Mouse (Mus musculus): Measurements from ENCODE around the gene Cyp1a2. TPM values are rescaled to one million over a fixed set of nuclear protein-coding genes. Genes with fewer than 3 reads are reported as not detected.

The Cyp1a2 gene
- total RNA-seq, 1 experiment = 0.67 TPM

DNA sequence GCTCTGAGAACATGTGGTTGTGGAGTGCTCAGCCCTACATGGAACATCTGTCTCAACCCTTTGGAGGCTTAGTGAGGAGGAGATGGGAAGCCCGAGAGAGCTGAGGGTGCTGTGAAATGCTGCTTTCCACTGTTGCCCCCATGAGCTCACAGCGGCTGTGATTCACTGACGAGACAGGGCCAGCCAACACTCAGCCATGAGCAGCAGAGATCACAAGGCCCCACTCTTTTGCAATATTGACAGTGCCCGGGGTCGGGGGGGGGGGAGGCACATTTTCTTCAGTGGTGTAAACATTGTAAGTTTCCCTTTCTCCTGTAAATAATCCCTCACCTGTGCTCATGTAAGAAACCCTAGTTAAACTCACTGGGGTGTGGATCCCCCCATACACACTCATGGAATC lies 12.0 kb downstream of the Cyp1a2 start:
- DNase-seq (ENCODE audit: low read depth, low spot score) = no peak
- H3K9ac ChIP-seq (ENCODE audit: insufficient read depth, low read depth, low read length, poor library complexity, severe bottlenecking) = no peak overlapping the region
- in situ Hi-C loops (cut with MboI; ENCODE audit: low sequenced_read_pairs in 2 of 2, unreplicated experiment in 2 of 2) = no loop called here
- TF ChIP-seq CHD2 (IDR thresholded peaks at IDR 0.05; ENCODE audit: low read depth, low read length) = no peak
- TF ChIP-seq HCFC1 (IDR thresholded peaks at IDR 0.05; ENCODE audit: borderline replicate concordance, insufficient read depth, low read length) = no peak
- TF ChIP-seq MAFK (IDR thresholded peaks at IDR 0.05; ENCODE audit: insufficient read depth, low read depth, low read length) = no peak
- no peak for TF ChIP-seq ZNF384 (IDR thresholded peaks at IDR 0.05; ENCODE audit: low read depth, low read length)
- no peak for TF ChIP-seq ZC3H11A (IDR thresholded peaks at IDR 0.05; ENCODE audit: borderline replicate concordance, low read depth, low read length)
- H3K4me3 ChIP-seq (ENCODE audit: insufficient read depth in 1 of 2, low read depth in 1 of 2, low read length in 2 of 2, poor library complexity in 1 of 2, severe bottlenecking in 1 of 2) = no peak overlapping the region
- no peaks in the 10 kb centered on the region for H3K36me3 ChIP-seq (ENCODE audit: control insufficient read depth, insufficient read depth, low read length, poor library complexity, severe bottlenecking)
- H3K27ac ChIP-seq (ENCODE audit: insufficient read depth, low read depth, low read length, poor library complexity, severe bottlenecking) = no peak overlapping the region
- H3K9me3 ChIP-seq (ENCODE audit: control insufficient read depth, insufficient read depth, low read depth, low read length) = no peaks in the 10 kb centered on the region
- peaks cover 0 to 2% of the 10 kb centered on the region in 2 experiments; a peak in 1 of 4 replicates for H3K4me1 ChIP-seq (ENCODE audit: control insufficient read depth in 2 of 2, insufficient read depth in 2 of 2, low read length in 2 of 2, poor library complexity in 1 of 2)

- H3K27ac ChIP-seq (ENCODE audit: insufficient read depth, low read depth, low read length, poor library complexity, severe bottlenecking) = no peak overlapping the region
- no peaks in the 10 kb centered on the region for H3K36me3 ChIP-seq (ENCODE audit: control insufficient read depth, insufficient read depth, low read length, poor library complexity, severe bottlenecking)
- DNase-seq (ENCODE audit: low read depth, low spot score) = no peak
- no peak overlapping the region for H3K4me3 ChIP-seq (ENCODE audit: insufficient read depth in 1 of 2, low read depth in 1 of 2, low read length in 2 of 2, poor library complexity in 1 of 2, severe bottlenecking in 1 of 2)
- in situ Hi-C loops (cut with MboI; ENCODE audit: low sequenced_read_pairs in 2 of 2, unreplicated experiment in 2 of 2) = no loop called here
- TF ChIP-seq HCFC1 (IDR thresholded peaks at IDR 0.05; ENCODE audit: borderline replicate concordance, insufficient read depth, low read length) (no peak), ZNF384 (IDR thresholded peaks at IDR 0.05; ENCODE audit: low read depth, low read length) (no peak), CHD2 (IDR thresholded peaks at IDR 0.05; ENCODE audit: low read depth, low read length) (no peak), MAFK (IDR thresholded peaks at IDR 0.05; ENCODE audit: insufficient read depth, low read depth, low read length) (no peak), ZC3H11A (IDR thresholded peaks at IDR 0.05; ENCODE audit: borderline replicate concordance, low read depth, low read length) (no peak)
- peaks cover 0 to 2% of the 10 kb centered on the region in 2 experiments; a peak in 1 of 4 replicates for H3K4me1 ChIP-seq (ENCODE audit: control insufficient read depth in 2 of 2, insufficient read depth in 2 of 2, low read length in 2 of 2, poor library complexity in 1 of 2)
- H3K9ac ChIP-seq (ENCODE audit: insufficient read depth, low read depth, low read length, poor library complexity, severe bottlenecking) = no peak overlapping the region
- no peaks in the 10 kb centered on the region for H3K9me3 ChIP-seq (ENCODE audit: control insufficient read depth, insufficient read depth, low read depth, low read length)
Observed at GRCm38 (mm10) chr9:57671037-57671436, 12.5 kb downstream of the Cyp1a2 start.

DNA sequence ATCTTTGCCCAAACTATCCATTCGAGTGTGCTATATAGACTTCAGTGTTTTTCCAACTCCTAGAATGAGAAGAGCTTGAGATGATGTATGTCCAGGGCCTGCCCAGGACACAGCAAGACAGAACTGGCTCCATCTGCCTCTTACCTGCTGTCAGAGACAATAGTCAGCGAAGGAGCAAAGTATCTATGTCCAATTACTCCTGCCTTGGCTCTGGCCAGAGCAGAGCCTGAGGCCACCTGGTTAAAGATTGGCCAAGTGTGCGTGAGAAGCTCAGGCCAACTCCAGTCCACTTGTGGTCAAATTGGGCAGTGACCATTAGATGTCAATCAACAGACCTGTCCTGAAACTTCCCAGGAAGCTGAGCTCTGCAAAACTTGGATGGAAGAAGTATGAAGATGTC lies 13.9 kb downstream of the Cyp1a2 start:
- H3K9me3 ChIP-seq (ENCODE audit: control insufficient read depth, insufficient read depth, low read depth, low read length) = no peaks in the 10 kb centered on the region
- H3K36me3 ChIP-seq (ENCODE audit: control insufficient read depth, insufficient read depth, low read length, poor library complexity, severe bottlenecking) = no peaks in the 10 kb centered on the region
- H3K4me3 ChIP-seq (ENCODE audit: insufficient read depth in 1 of 2, low read depth in 1 of 2, low read length in 2 of 2, poor library complexity in 1 of 2, severe bottlenecking in 1 of 2) = no peak overlapping the region
- peaks cover 0 to 2% of the 10 kb centered on the region in 2 experiments; a peak in 1 of 4 replicates for H3K4me1 ChIP-seq (ENCODE audit: control insufficient read depth in 2 of 2, insufficient read depth in 2 of 2, low read length in 2 of 2, poor library complexity in 1 of 2)
- DNase-seq (ENCODE audit: low read depth, low spot score) = no peak
- H3K27ac ChIP-seq (ENCODE audit: insufficient read depth, low read depth, low read length, poor library complexity, severe bottlenecking) = no peak overlapping the region
- no peak overlapping the region for H3K9ac ChIP-seq (ENCODE audit: insufficient read depth, low read depth, low read length, poor library complexity, severe bottlenecking)
- TF ChIP-seq ZC3H11A (IDR thresholded peaks at IDR 0.05; ENCODE audit: borderline replicate concordance, low read depth, low read length) (no peak), HCFC1 (IDR thresholded peaks at IDR 0.05; ENCODE audit: borderline replicate concordance, insufficient read depth, low read length) (no peak), ZNF384 (IDR thresholded peaks at IDR 0.05; ENCODE audit: low read depth, low read length) (no peak), MAFK (IDR thresholded peaks at IDR 0.05; ENCODE audit: insufficient read depth, low read depth, low read length) (no peak), CHD2 (IDR thresholded peaks at IDR 0.05; ENCODE audit: low read depth, low read length) (no peak)
- in situ Hi-C loops (cut with MboI; ENCODE audit: low sequenced_read_pairs in 2 of 2, unreplicated experiment in 2 of 2) = no loop called here

GRCm38 (mm10) chr9:57668277-57668676 lies 15.2 kb downstream of the Cyp1a2 start:
- Histone ChIP-seq H3K4me3 (ENCODE audit: insufficient read depth in 1 of 2, low read depth in 1 of 2, low read length in 2 of 2, poor library complexity in 1 of 2, severe bottlenecking in 1 of 2) (no peak overlapping the region), H3K4me1 (ENCODE audit: control insufficient read depth in 2 of 2, insufficient read depth in 2 of 2, low read length in 2 of 2, poor library complexity in 1 of 2) (peaks cover 0 to 2% of the 10 kb centered on the region in 2 experiments; a peak in 1 of 4 replicates), H3K27ac (ENCODE audit: insufficient read depth, low read depth, low read length, poor library complexity, severe bottlenecking) (no peak overlapping the region), H3K9ac (ENCODE audit: insufficient read depth, low read depth, low read length, poor library complexity, severe bottlenecking) (no peak overlapping the region), H3K9me3 (ENCODE audit: control insufficient read depth, insufficient read depth, low read depth, low read length) (no peaks in the 10 kb centered on the region), H3K36me3 (ENCODE audit: control insufficient read depth, insufficient read depth, low read length, poor library complexity, severe bottlenecking) (no peaks in the 10 kb centered on the region)
- in situ Hi-C loops (cut with MboI; ENCODE audit: low sequenced_read_pairs in 2 of 2, unreplicated experiment in 2 of 2) = no loop called here
- no peak for TF ChIP-seq CHD2 (IDR thresholded peaks at IDR 0.05; ENCODE audit: low read depth, low read length)
- TF ChIP-seq MAFK (IDR thresholded peaks at IDR 0.05; ENCODE audit: insufficient read depth, low read depth, low read length) = no peak
- TF ChIP-seq HCFC1 (IDR thresholded peaks at IDR 0.05; ENCODE audit: borderline replicate concordance, insufficient read depth, low read length) = no peak
- TF ChIP-seq ZNF384 (IDR thresholded peaks at IDR 0.05; ENCODE audit: low read depth, low read length) = no peak
- TF ChIP-seq ZC3H11A (IDR thresholded peaks at IDR 0.05; ENCODE audit: borderline replicate concordance, low read depth, low read length) = no peak
- DNase-seq (ENCODE audit: low read depth, low spot score) = no peak

GRCm38 (mm10) chr9:57667817-57668216 lies 15.7 kb downstream of the Cyp1a2 start:
- H3K27ac ChIP-seq (ENCODE audit: insufficient read depth, low read depth, low read length, poor library complexity, severe bottlenecking) = no peak overlapping the region
- H3K36me3 ChIP-seq (ENCODE audit: control insufficient read depth, insufficient read depth, low read length, poor library complexity, severe bottlenecking) = no peaks in the 10 kb centered on the region
- TF ChIP-seq CHD2 (IDR thresholded peaks at IDR 0.05; ENCODE audit: low read depth, low read length) (no peak), ZNF384 (IDR thresholded peaks at IDR 0.05; ENCODE audit: low read depth, low read length) (no peak), MAFK (IDR thresholded peaks at IDR 0.05; ENCODE audit: insufficient read depth, low read depth, low read length) (no peak), ZC3H11A (IDR thresholded peaks at IDR 0.05; ENCODE audit: borderline replicate concordance, low read depth, low read length) (no peak), HCFC1 (IDR thresholded peaks at IDR 0.05; ENCODE audit: borderline replicate concordance, insufficient read depth, low read length) (no peak)
- in situ Hi-C loops (cut with MboI; ENCODE audit: low sequenced_read_pairs in 2 of 2, unreplicated experiment in 2 of 2) = no loop called here
- H3K4me1 ChIP-seq (ENCODE audit: control insufficient read depth in 2 of 2, insufficient read depth in 2 of 2, low read length in 2 of 2, poor library complexity in 1 of 2) = peaks cover 0 to 2% of the 10 kb centered on the region in 2 experiments; a peak in 1 of 4 replicates
- H3K4me3 ChIP-seq (ENCODE audit: insufficient read depth in 1 of 2, low read depth in 1 of 2, low read length in 2 of 2, poor library complexity in 1 of 2, severe bottlenecking in 1 of 2) = no peak overlapping the region
- no peaks in the 10 kb centered on the region for H3K9me3 ChIP-seq (ENCODE audit: control insufficient read depth, insufficient read depth, low read depth, low read length)
- H3K9ac ChIP-seq (ENCODE audit: insufficient read depth, low read depth, low read length, poor library complexity, severe bottlenecking) = no peak overlapping the region
- no peak for DNase-seq (ENCODE audit: low read depth, low spot score)
